Mouse (Mus musculus) MEL (cell line): ENCODE measurements around the gene Fcrl5. TPM values are rescaled to one million over a fixed set of nuclear protein-coding genes. Genes with fewer than 3 reads are reported as not detected.

ENCODE experiments used
- DNase-seq: peaks from one replicate; pipeline ENCODE4 v3.0.0; 2011; ENCODE audit warnings: low read depth, low spot score
- H3K27ac ChIP-seq: 2 replicates; pipeline ENCODE4 v1.5.1; 2012; ENCODE audit warnings: low read depth, mild to moderate bottlenecking, control low read depth, low read length, moderate library complexity; ENCODE audit not compliant: control insufficient read depth
- H3K27me3 ChIP-seq, 2 experiments: fragments of 150-350 bp in 1 of 2; sonication (generic) in 1 of 2; 2 replicates each; pipeline ENCODE4 v1.6.1; 2012; ENCODE audit warnings: low read length in 2 of 2, mild to moderate bottlenecking in 2 of 2, improper control_type of control experiment in 1 of 2, moderate library complexity in 1 of 2; ENCODE audit not compliant: insufficient read depth in 2 of 2, control insufficient read depth in 1 of 2
- H3K36me3 ChIP-seq, 2 experiments: 2 replicates each; pipeline ENCODE4 v1.6.1; 2012 to 2014; ENCODE audit warnings: low read length in 2 of 2, improper control_type of control experiment in 1 of 2, inconsistent platforms in 1 of 2, mild to moderate bottlenecking in 1 of 2; ENCODE audit not compliant: insufficient read depth in 2 of 2, control insufficient read depth in 1 of 2
- H3K4me1 ChIP-seq, 2 experiments: fragments of 150-350 bp in 1 of 2; sonication (generic) in 1 of 2; 2 replicates each; pipeline ENCODE4 v1.6.1; 2012; ENCODE audit warnings: low read length in 2 of 2, improper control_type of control experiment in 1 of 2, mild to moderate bottlenecking in 1 of 2; ENCODE audit not compliant: insufficient read depth in 2 of 2, control insufficient read depth in 1 of 2
- H3K4me3 ChIP-seq, 2 experiments: fragments of 150-350 bp in 1 of 2; sonication (generic) in 1 of 2; 2 replicates each; pipeline ENCODE4 v1.5.1; 2012; ENCODE audit warnings: low read depth in 2 of 2, low read length in 2 of 2, mild to moderate bottlenecking in 2 of 2, moderate library complexity in 2 of 2, control low read depth in 1 of 2, improper control_type of control experiment in 1 of 2; ENCODE audit not compliant: control insufficient read depth in 1 of 2, insufficient read depth in 1 of 2
- H3K79me2 ChIP-seq: 2 replicates; pipeline ENCODE4 v1.6.1; 2012; ENCODE audit warnings: mild to moderate bottlenecking, low read length, moderate library complexity; ENCODE audit not compliant: control insufficient read depth, poor library complexity, insufficient read depth
- H3K9ac ChIP-seq: 2 replicates; pipeline ENCODE4 v1.6.1; 2012; ENCODE audit warnings: low read depth, mild to moderate bottlenecking, control low read depth, low read length, moderate library complexity; ENCODE audit not compliant: control insufficient read depth, poor library complexity, severe bottlenecking
- H3K9me3 ChIP-seq: fragments of 150-350 bp; sonication (generic); replicated peaks from 2 replicates; pipeline ENCODE4 v1.6.1; 2012; ENCODE audit warnings: mild to moderate bottlenecking, low read length, improper control_type of control experiment, moderate library complexity; ENCODE audit not compliant: insufficient read depth
- CHD1 ChIP-seq: IDR thresholded peaks from 2 replicates; pipeline ENCODE4 v1.6.1; 2012; ENCODE audit warnings: low read depth, mild to moderate bottlenecking, inconsistent platforms, low read length, improper control_type of control experiment
- CHD2 ChIP-seq: IDR thresholded peaks from 2 replicates; pipeline ENCODE4 v1.6.1; 2011; ENCODE audit warnings: low read length, improper control_type of control experiment
- CTCF ChIP-seq, 3 experiments: IDR thresholded peaks in 2 of 3; conservative IDR thresholded peaks in 1 of 3; 2 replicates each; pipeline ENCODE4 v1.5.1; 2011 to 2012; ENCODE audit warnings: low read length in 3 of 3, low read depth in 2 of 3, mild to moderate bottlenecking in 2 of 3, improper control_type of control experiment in 1 of 3, inconsistent platforms in 1 of 3, mixed read lengths in 1 of 3, moderate library complexity in 1 of 3; ENCODE audit not compliant: control insufficient read depth in 1 of 3, insufficient read depth in 1 of 3, poor library complexity in 1 of 3, severe bottlenecking in 1 of 3
- E2F4 ChIP-seq: IDR thresholded peaks from 2 replicates; pipeline ENCODE4 v1.6.1; 2011; ENCODE audit warnings: low read depth, low read length, improper control_type of control experiment, borderline replicate concordance
- EP300 ChIP-seq, 2 experiments: IDR thresholded peaks; 2 replicates each; pipeline ENCODE4 v1.6.1; 2011; ENCODE audit warnings: improper control_type of control experiment in 2 of 2, low read length in 2 of 2, low read depth in 1 of 2, mild to moderate bottlenecking in 1 of 2
- ETS1 ChIP-seq: IDR thresholded peaks from 2 replicates; pipeline ENCODE4 v1.6.1; 2012; ENCODE audit warnings: low read depth, mild to moderate bottlenecking, inconsistent platforms, low read length, improper control_type of control experiment, moderate library complexity
- HCFC1 ChIP-seq: IDR thresholded peaks from 2 replicates; pipeline ENCODE4 v1.6.1; 2012; ENCODE audit warnings: low read depth, mild to moderate bottlenecking, inconsistent platforms, low read length, improper control_type of control experiment, moderate library complexity
- KAT2A ChIP-seq: conservative IDR thresholded peaks from 2 replicates; pipeline ENCODE4 v1.6.1; 2012; ENCODE audit warnings: low read depth, low read length, improper control_type of control experiment, inconsistent platforms
- MAFK ChIP-seq: IDR thresholded peaks from 2 replicates; pipeline ENCODE4 v1.6.1; 2011; ENCODE audit warnings: low read depth, mild to moderate bottlenecking, low read length, improper control_type of control experiment, borderline replicate concordance
- MAZ ChIP-seq: IDR thresholded peaks from 2 replicates; pipeline ENCODE4 v1.6.1; 2012; ENCODE audit warnings: low read depth, mild to moderate bottlenecking, inconsistent platforms, low read length, improper control_type of control experiment
- MEF2A ChIP-seq: IDR thresholded peaks from 2 replicates; pipeline ENCODE4 v1.6.1; 2014; ENCODE audit warnings: low read depth, mild to moderate bottlenecking, inconsistent platforms, low read length, improper control_type of control experiment; ENCODE audit not compliant: poor library complexity, insufficient replicate concordance, severe bottlenecking; ENCODE audit errors: extremely low read depth
- MXI1 ChIP-seq: IDR thresholded peaks from 2 replicates; pipeline ENCODE4 v1.6.1; 2011; ENCODE audit warnings: mild to moderate bottlenecking, low read depth, low read length, improper control_type of control experiment
- MYB ChIP-seq: IDR thresholded peaks from 2 replicates; pipeline ENCODE4 v1.6.1; 2011; ENCODE audit warnings: mild to moderate bottlenecking, low read depth, low read length, improper control_type of control experiment
- MYC ChIP-seq: IDR thresholded peaks from 2 replicates; pipeline ENCODE4 v1.6.1; 2011; ENCODE audit warnings: low read depth, mild to moderate bottlenecking, low read length, improper control_type of control experiment, moderate library complexity
- NELFE ChIP-seq: IDR thresholded peaks from 2 replicates; pipeline ENCODE4 v1.6.1; 2011; ENCODE audit warnings: low read depth, low read length, improper control_type of control experiment
- POLR2AphosphoS2 ChIP-seq: IDR thresholded peaks from 2 replicates; pipeline ENCODE4 v1.6.1; 2011; ENCODE audit warnings: low read length, improper control_type of control experiment
- POLR2AphosphoS5 ChIP-seq: IDR thresholded peaks from 2 replicates; pipeline ENCODE4 v1.6.1; 2012; ENCODE audit warnings: low read depth, borderline replicate concordance, mild to moderate bottlenecking, inconsistent platforms, low read length, moderate library complexity, mixed read lengths
- SIN3A ChIP-seq: IDR thresholded peaks from 2 replicates; pipeline ENCODE4 v1.6.1; 2012; ENCODE audit warnings: low read length, improper control_type of control experiment, inconsistent platforms
- SMC3 ChIP-seq: IDR thresholded peaks from 2 replicates; pipeline ENCODE4 v1.6.1; 2011; ENCODE audit warnings: low read depth, low read length, improper control_type of control experiment
- TAL1 ChIP-seq: IDR thresholded peaks from 2 replicates; pipeline ENCODE4 v1.6.1; 2012; ENCODE audit warnings: mild to moderate bottlenecking, inconsistent platforms, low read length, moderate library complexity, mixed read lengths
- USF1 ChIP-seq: IDR thresholded peaks from 2 replicates; pipeline ENCODE4 v1.6.1; 2014; ENCODE audit warnings: low read depth, mild to moderate bottlenecking, inconsistent platforms, low read length, improper control_type of control experiment, moderate library complexity
- ZC3H11A ChIP-seq: IDR thresholded peaks from 2 replicates; pipeline ENCODE4 v1.6.1; 2012; ENCODE audit warnings: low read depth, mild to moderate bottlenecking, inconsistent platforms, low read length, improper control_type of control experiment
- ZNF384 ChIP-seq: IDR thresholded peaks from 2 replicates; pipeline ENCODE4 v1.6.1; 2012; ENCODE audit warnings: low read depth, mild to moderate bottlenecking, inconsistent platforms, low read length, improper control_type of control experiment
- polyA plus RNA-seq, 2 experiments: library from polyadenylated mRNA; stranded (reverse) in 1 of 2; unstranded in 1 of 2; fragments of >175 nt in 1 of 2; fragments of >200 nt in 1 of 2; gene quantifications; 2 replicates each; pipeline versions ENCODE4 v1.2.1 to v1.2.4; 2012; ENCODE audit warnings: low replicate concordance in 2 of 2, low read depth in 1 of 2; ENCODE audit not compliant: insufficient read length in 2 of 2, insufficient read depth in 1 of 2, missing spikeins in 1 of 2
- total RNA-seq: library from RNA; depleted of rRNA; stranded (reverse); fragments of 300-350 nt; gene quantifications from 2 replicates; pipeline ENCODE4 v1.2.3, GENCODE M21; 2012

Gene Fcrl5
- total and polyA plus RNA-seq, 3 experiments: 0.03 TPM; not detected in 2

GRCm38 (mm10) chr3:87528021-87528420, 92.4 kb downstream of the Fcrl5 start:
- no peak for TF ChIP-seq TAL1
- no peak for TF ChIP-seq POLR2AphosphoS2
- no peak for TF ChIP-seq CHD2
- TF ChIP-seq MXI1: no peak
- TF ChIP-seq MEF2A: no peak
- TF ChIP-seq SIN3A: no peak
- no peak overlapping the region for H3K27ac ChIP-seq
- no peak overlapping the region for H3K9ac ChIP-seq
- H3K4me3 ChIP-seq: no peak overlapping the region
- H3K9me3 ChIP-seq: no peaks in the 10 kb centered on the region
- H3K27me3 ChIP-seq: no peaks in the 10 kb centered on the region; a peak in 2 of 4 replicates
- peaks cover 2 to 10% of the 10 kb centered on the region in 2 experiments; a peak in 3 of 4 replicates for H3K4me1 ChIP-seq
- no peak for DNase-seq
- peaks cover 11% of the 10 kb centered on the region for H3K79me2 ChIP-seq
- peaks cover 8 to 9% of the 10 kb centered on the region in 2 experiments for H3K36me3 ChIP-seq

GRCm38 (mm10) chr3:87528841-87529240, 93.3 kb downstream of the Fcrl5 start:
- Histone ChIP-seq H3K9ac (no peak overlapping the region), H3K9me3 (no peaks in the 10 kb centered on the region), H3K4me1 (peaks cover 2 to 10% of the 10 kb centered on the region in 2 experiments; a peak in 3 of 4 replicates), H3K27ac (no peak overlapping the region), H3K36me3 (peaks cover 8 to 9% of the 10 kb centered on the region in 2 experiments), H3K4me3 (no peak overlapping the region), H3K79me2 (peaks cover 11% of the 10 kb centered on the region), H3K27me3 (no peaks in the 10 kb centered on the region)
- TF ChIP-seq NELFE (no peak), ZC3H11A (no peak), POLR2AphosphoS5 (no peak), SMC3 (no peak), POLR2AphosphoS2 (no peak), MYC (no peak), CTCF (IDR thresholded peaks at IDR 0.05 in 2 of 3, conservative IDR thresholded peaks at IDR 0.05 in 1 of 3; ENCODE audit: control insufficient read depth in 1 of 3, insufficient read depth in 1 of 3, low read depth in 2 of 3, low read length in 3 of 3, poor library complexity in 1 of 3, severe bottlenecking in 1 of 3) (no peak), MAZ (no peak), KAT2A (no peak), HCFC1 (no peak), ETS1 (no peak), ZNF384 (no peak), MAFK (no peak), MEF2A (no peak), EP300 (IDR thresholded peaks at IDR 0.05; ENCODE audit: low read depth in 1 of 2, low read length in 2 of 2) (no peak), CHD1 (no peak), E2F4 (no peak), USF1 (no peak), SIN3A (no peak), MYB (no peak)
- no peak for DNase-seq
